Mouse (Mus musculus) bone marrow macrophage, adult 2 months (primary cell): ENCODE results near the gene Cnfn.

Experiments used
- CTCF ChIP-seq: IDR thresholded peaks from 2 replicates; pipeline ENCODE4 v1.5.1; 2012; ENCODE audit warnings: low read depth, mild to moderate bottlenecking, low read length, moderate library complexity
- POLR2A ChIP-seq: IDR thresholded peaks from 2 replicates; pipeline ENCODE4 v1.6.1; 2012; ENCODE audit warnings: mild to moderate bottlenecking, low read depth, low read length, borderline replicate concordance

- TF ChIP-seq CTCF: no peak
- no peak for TF ChIP-seq POLR2A
Observed at GRCm38 (mm10) chr7:25396621-25397020, 27.1 kb upstream of the Cnfn start.
